Comparison of ENCODE assay signal across 15 mouse cellular contexts in genomic region chr1:160520665-160521064, GRCm38 (mm10).
DNase-seq lines count a peak whose midpoint lies in the region; ATAC-seq and TF ChIP-seq lines count a peak whose summit lies in the region.
"Had no signal": no experiment of that assay in that cellular context is flagged by ENCODE, and none has a peak within 500 bp of the region (broad histone marks: within the 10 kb centered on the region; RNA-seq: fewer than 3 reads in every experiment).

No protein-coding gene starts in this region.

- intact Hi-C loops in heart, postnatal 25 days (cut with DNase I), result no loop called here

- 40% methylated on average over 3 of the region's 3 CpGs for WGBS in embryonic facial prominence, embryonic 11.5 days
- 40% methylated on average over 3 of the region's 3 CpGs for WGBS in embryonic facial prominence, embryonic 10.5 days
- 38% methylated on average over 3 of the region's 3 CpGs for WGBS in heart, postnatal 0 days

- no peaks in the 10 kb centered on the region for H3K27me3 ChIP-seq in embryonic facial prominence, embryonic 11.5 days (ENCODE audit: control insufficient read depth, insufficient read depth, low read length)
- H3K27me3 ChIP-seq in embryonic facial prominence, embryonic 10.5 days (replicated peaks; ENCODE audit: low read depth, poor library complexity, severe bottlenecking), result no peaks in the 10 kb centered on the region
- no peaks in the 10 kb centered on the region for H3K27me3 ChIP-seq in heart, postnatal 0 days (ENCODE audit: control insufficient read depth, insufficient read depth, low read length)
- H3K27me3 ChIP-seq: hindbrain, embryonic 13.5 days; midbrain, embryonic 13.5 days had no signal

- H3K36me3 ChIP-seq in embryonic facial prominence, embryonic 11.5 days (replicated peaks; ENCODE audit: control insufficient read depth, insufficient read depth, low read depth, low read length), result no peaks in the 10 kb centered on the region
- H3K36me3 ChIP-seq in embryonic facial prominence, embryonic 10.5 days (replicated peaks), result no peaks in the 10 kb centered on the region
- H3K36me3 ChIP-seq in heart, postnatal 0 days (replicated peaks; ENCODE audit: control insufficient read depth, insufficient read depth, low read length), result no peaks in the 10 kb centered on the region
- H3K36me3 ChIP-seq: hindbrain, embryonic 13.5 days; midbrain, embryonic 13.5 days had no signal

- peak; percentile 12 for DNase-seq in embryonic facial prominence, embryonic 11.5 days (ENCODE audit: low spot score)
- DNase-seq in embryonic facial prominence, embryonic 10.5 days (ENCODE audit: low spot score), result no peak
- peak; percentile 49 for DNase-seq in heart, postnatal 0 days (ENCODE audit: low spot score)
- DNase-seq in heart, postnatal 25 days (ENCODE audit: low spot score), result no peak
- DNase-seq in Muller cell, postnatal 12 days (ENCODE audit: inconsistent ontology term), result peak; percentile 80
- peak; percentile 32 for DNase-seq in fibroblast of lung, adult 2 months (ENCODE audit: low read depth)
- no peak for DNase-seq in frontal cortex, postnatal 10 days (ENCODE audit: low spot score in 2 of 2)
- no peak for DNase-seq in thymus, postnatal 25 days
- DNase-seq: cerebellum, adult 9-11 months; gastrocnemius, adult 2 months; kidney, adult 9 months had no signal

- no peak overlapping the region for H3K27ac ChIP-seq in embryonic facial prominence, embryonic 11.5 days (replicated peaks; ENCODE audit: low read depth, low read length)
- no peak overlapping the region for H3K27ac ChIP-seq in embryonic facial prominence, embryonic 10.5 days (replicated peaks)
- H3K27ac ChIP-seq in heart, postnatal 0 days (ENCODE audit: low read depth), result peak overlapping the region; percentile 75
- H3K27ac ChIP-seq: gastrocnemius, adult 2 months; hindbrain, embryonic 13.5 days; midbrain, embryonic 13.5 days had no signal

- no peak for TF ChIP-seq EP300 in heart, postnatal 0 days (IDR thresholded peaks at IDR 0.05; ENCODE audit: low read depth)

- TF ChIP-seq CTCF in heart, postnatal 0 days (IDR thresholded peaks at IDR 0.05; ENCODE audit: low read depth), result no peak

- no peak overlapping the region for H3K9ac ChIP-seq in embryonic facial prominence, embryonic 11.5 days (replicated peaks; ENCODE audit: low read length)
- no peak overlapping the region for H3K9ac ChIP-seq in heart, postnatal 0 days (replicated peaks; ENCODE audit: low read depth, low read length)
- H3K9ac ChIP-seq: hindbrain, embryonic 13.5 days; midbrain, embryonic 13.5 days had no signal

- H3K9me3 ChIP-seq in embryonic facial prominence, embryonic 11.5 days (replicated peaks; ENCODE audit: control insufficient read depth, low read length), result no peaks in the 10 kb centered on the region
- no peaks in the 10 kb centered on the region for H3K9me3 ChIP-seq in embryonic facial prominence, embryonic 10.5 days
- no peaks in the 10 kb centered on the region for H3K9me3 ChIP-seq in heart, postnatal 0 days (replicated peaks; ENCODE audit: control insufficient read depth, low read length)
- H3K9me3 ChIP-seq: G1E; hindbrain, embryonic 13.5 days; midbrain, embryonic 13.5 days had no signal

- no peaks in the 10 kb centered on the region for H3K4me1 ChIP-seq in embryonic facial prominence, embryonic 11.5 days (ENCODE audit: control insufficient read depth, insufficient read depth, low read length)
- 0 out of 2 replicates have a peak, but pooled peaks cover 4% of the 10 kb centered on the region for H3K4me1 ChIP-seq in embryonic facial prominence, embryonic 10.5 days
- H3K4me1 ChIP-seq in heart, postnatal 0 days (ENCODE audit: control insufficient read depth, insufficient read depth), result peaks cover 15% of the 10 kb centered on the region
- H3K4me1 ChIP-seq: hindbrain, embryonic 13.5 days; midbrain, embryonic 13.5 days had no signal

- ATAC-seq in embryonic facial prominence, embryonic 11.5 days (replicated peaks; ENCODE audit: insufficient number of reproducible peaks, low FRiP score, low TSS enrichment, low read depth), result no peak; the same call in 1 of the 2 replicates
- ATAC-seq in heart, postnatal 0 days (ENCODE audit: insufficient read depth, low read depth), result peak; percentile 85
- ATAC-seq: midbrain, embryonic 13.5 days had no signal

- H3K4me3 ChIP-seq in embryonic facial prominence, embryonic 11.5 days (ENCODE audit: low read depth, low read length), result no peak overlapping the region
- H3K4me3 ChIP-seq in embryonic facial prominence, embryonic 10.5 days, result no peak overlapping the region
- H3K4me3 ChIP-seq in heart, postnatal 0 days (ENCODE audit: low read depth, low read length), result no peak overlapping the region
- H3K4me3 ChIP-seq: gastrocnemius, adult 2 months; hindbrain, embryonic 13.5 days; midbrain, embryonic 13.5 days had no signal

- no peak overlapping the region for H3K4me2 ChIP-seq in embryonic facial prominence, embryonic 11.5 days (ENCODE audit: low read depth, low read length)
- H3K4me2 ChIP-seq in heart, postnatal 0 days (ENCODE audit: low read depth, low read length), result no peak overlapping the region
- H3K4me2 ChIP-seq: hindbrain, embryonic 13.5 days; liver, embryonic 11.5 days; midbrain, embryonic 13.5 days had no signal

Comparison
In these comparisons a context has a peak if more than half of its experiments do, and no peak if none do; other contexts are left out.
1. DNase-seq: peak in embryonic facial prominence, embryonic 11.5 days (single experiment), heart, postnatal 0 days (single experiment), Muller cell, postnatal 12 days (single experiment) and fibroblast of lung, adult 2 months (single experiment); none in embryonic facial prominence, embryonic 10.5 days (single experiment), heart, postnatal 25 days (single experiment), frontal cortex, postnatal 10 days (0 of 2) and thymus, postnatal 25 days (single experiment).